Mouse (Mus musculus): ENCODE measurements around the gene Mtfr1l. TPM values are rescaled to one million over a fixed set of nuclear protein-coding genes. Genes with fewer than 3 reads are reported as not detected.
"Not testable (repeated sequence)": the region's sequence is repeated elsewhere in the genome, so short reads cannot be mapped to it uniquely, and the experiment has no call there.

Gene Mtfr1l
- total RNA-seq, 2 experiments from 2014 or later: 60.6 to 66.1 TPM

- intact Hi-C loops (cut with DNase I): no loop called here
- no peak; the same call in 1 of the 2 replicates for TF ChIP-seq CTCF (IDR thresholded peaks at IDR 0.05)
- Histone ChIP-seq H3K27ac (peak within 1 kb of the TSS; percentile 98), H3K4me3 (peak within 1 kb of the TSS; percentile 87)
- DNase-seq (ENCODE audit: extremely low spot score in 1 of 2, low spot score in 2 of 2): peak; percentile 81 to 84
Measured at GRCm38 (mm10) chr4:134496595-134497210, 38.5 kb downstream of the Mtfr1l start, which contains the start of gene Paqr7. Paqr7 (plus strand) TSS chr4:134496697.

GRCm38 (mm10) chr4:134495546-134495923 lies 39.7 kb downstream of the Mtfr1l start:
- H3K4me3 ChIP-seq: no peak overlapping the region
- no peak for DNase-seq (ENCODE audit: extremely low spot score in 1 of 2, low spot score in 2 of 2)
- intact Hi-C loops (cut with DNase I): no loop called here
- peak overlapping the region; percentile 98 for H3K27ac ChIP-seq
- no peak for TF ChIP-seq CTCF (IDR thresholded peaks at IDR 0.05)

- Histone ChIP-seq H3K4me3 (no peak overlapping the region), H3K27ac (peak overlapping the region; percentile 98)
- DNase-seq (ENCODE audit: extremely low spot score in 1 of 2, low spot score in 2 of 2): no peak
- intact Hi-C loops (cut with DNase I): no loop called here
- TF ChIP-seq CTCF (IDR thresholded peaks at IDR 0.05): no peak
Measured at GRCm38 (mm10) chr4:134494780-134495545, 40.2 kb downstream of the Mtfr1l start.

- H3K27ac ChIP-seq; DNase-seq (ENCODE audit: extremely low spot score in 1 of 2, low spot score in 2 of 2); intact Hi-C loops (cut with DNase I); H3K4me3 ChIP-seq: not testable (repeated sequence)
Measured at GRCm38 (mm10) chr4:134494161-134494560, 41.0 kb downstream of the Mtfr1l start.

GRCm38 (mm10) chr4:134491716-134492115 lies 43.5 kb downstream of the Mtfr1l start:
- no peak for TF ChIP-seq CTCF (IDR thresholded peaks at IDR 0.05)
- Histone ChIP-seq H3K4me3 (no peak overlapping the region), H3K27ac (no peak overlapping the region)
- intact Hi-C loops (cut with DNase I): no loop called here
- DNase-seq (ENCODE audit: extremely low spot score in 1 of 2, low spot score in 2 of 2): no peak

- TF ChIP-seq CTCF (IDR thresholded peaks at IDR 0.05): peak; percentile 8
- Histone ChIP-seq H3K27ac (no peak overlapping the region), H3K4me3 (no peak overlapping the region)
- intact Hi-C loops (cut with DNase I): loop anchor here (10.0 kb wide), 1 partner anchor 235 kb away; the partner anchor contains the start of gene Grrp1
- DNase-seq (ENCODE audit: extremely low spot score in 1 of 2, low spot score in 2 of 2): no peak
Measured at GRCm38 (mm10) chr4:134489986-134490665, 45.1 kb downstream of the Mtfr1l start.

- TF ChIP-seq CTCF (IDR thresholded peaks at IDR 0.05): no peak
- intact Hi-C loops (cut with DNase I): loop anchor here (10.0 kb wide), 1 partner anchor 233 kb away; the partner anchor contains the start of gene Grrp1
- Histone ChIP-seq H3K4me3 (no peak overlapping the region), H3K27ac (no peak overlapping the region)
- no peak for DNase-seq (ENCODE audit: extremely low spot score in 1 of 2, low spot score in 2 of 2)
Measured at GRCm38 (mm10) chr4:134488211-134488610, 47.0 kb downstream of the Mtfr1l start.

- TF ChIP-seq CTCF (IDR thresholded peaks at IDR 0.05): peak; percentile 40
- DNase-seq (ENCODE audit: extremely low spot score in 1 of 2, low spot score in 2 of 2): no peak
- Histone ChIP-seq H3K27ac (no peak overlapping the region), H3K4me3 (no peak overlapping the region)
- intact Hi-C loops (cut with DNase I): loop anchor here (10.0 kb wide), 1 partner anchor 231 kb away; the partner anchor contains the start of gene Grrp1
Measured at GRCm38 (mm10) chr4:134485151-134485900, 49.9 kb downstream of the Mtfr1l start.

GRCm38 (mm10) chr4:134484231-134484630 lies 51.0 kb downstream of the Mtfr1l start:
- Histone ChIP-seq H3K27ac (peak overlapping the region; percentile 82), H3K4me3 (no peak overlapping the region)
- DNase-seq (ENCODE audit: extremely low spot score in 1 of 2, low spot score in 2 of 2): no peak
- intact Hi-C loops (cut with DNase I): loop anchor here (10.0 kb wide), 1 partner anchor 229 kb away; the partner anchor contains the start of gene Grrp1
- no peak for TF ChIP-seq CTCF (IDR thresholded peaks at IDR 0.05)

GRCm38 (mm10) chr4:134483696-134484095 lies 51.5 kb downstream of the Mtfr1l start:
- no peak overlapping the region for H3K4me3 ChIP-seq
- TF ChIP-seq CTCF (IDR thresholded peaks at IDR 0.05): no peak
- intact Hi-C loops (cut with DNase I): loop anchor here (10.0 kb wide), 1 partner anchor 229 kb away; the partner anchor contains the start of gene Grrp1
- peak overlapping the region; percentile 88 for H3K27ac ChIP-seq
- DNase-seq (ENCODE audit: extremely low spot score in 1 of 2, low spot score in 2 of 2): peak; percentile 59 to 66

GRCm38 (mm10) chr4:134483078-134483688 lies 52.0 kb downstream of the Mtfr1l start:
- peak overlapping the region; percentile 88 for H3K27ac ChIP-seq
- intact Hi-C loops (cut with DNase I): loop anchor here (10.0 kb wide), 1 partner anchor 228 kb away; the partner anchor contains the start of gene Grrp1

More at GRCm38 (mm10) chr4:134483078-134483688, 52.0 kb downstream of the Mtfr1l start:
- no peak for DNase-seq (ENCODE audit: extremely low spot score in 1 of 2, low spot score in 2 of 2)
- no peak for TF ChIP-seq CTCF (IDR thresholded peaks at IDR 0.05)
- no peak overlapping the region for H3K4me3 ChIP-seq
